In the genomic region with DNA sequence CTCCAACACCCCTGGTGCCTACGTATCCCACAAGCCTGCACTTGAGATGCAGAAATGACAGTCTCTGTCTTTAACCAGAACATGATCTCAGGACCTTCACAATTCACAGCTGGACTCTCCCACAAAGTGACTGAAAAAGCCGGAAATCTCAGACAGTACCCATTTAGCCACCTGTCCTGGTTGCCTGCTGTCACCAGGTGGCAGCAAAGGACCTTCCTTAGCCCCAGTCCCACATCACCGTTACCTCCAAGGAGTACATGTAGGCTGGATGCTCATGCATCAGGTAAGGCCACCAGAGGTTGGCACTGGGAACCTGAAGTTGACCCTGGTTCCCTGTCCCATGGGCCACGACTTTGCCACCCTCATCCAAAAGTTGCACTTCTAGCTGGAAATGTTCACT, we compare ENCODE assay signal across 8 mouse cellular contexts. TPM values are rescaled to one million over a fixed set of nuclear protein-coding genes. Genes with fewer than 3 reads are reported as not detected.
A peak's percentile ranks its signal among the peaks of the same experiment; 100 is the strongest.
DNase-seq lines count a peak whose midpoint lies in the region; ATAC-seq and TF ChIP-seq lines count a peak whose summit lies in the region.
"Had no signal": no experiment of that assay in that cellular context is flagged by ENCODE, and none has a peak within 500 bp of the region (broad histone marks: within the 10 kb centered on the region; RNA-seq: fewer than 3 reads in every experiment).

No protein-coding gene starts in this region.

- H3K9ac ChIP-seq in liver, embryonic 12.5 days: no peak overlapping the region
- H3K9ac ChIP-seq: heart, embryonic 13.5 days had no signal

- no peak overlapping the region for H3K4me3 ChIP-seq in liver, embryonic 12.5 days
- H3K4me3 ChIP-seq in cerebellum, adult 2 months (replicated peaks; ENCODE audit: insufficient read depth, low read depth, low read length): no peak overlapping the region
- H3K4me3 ChIP-seq: heart, embryonic 13.5 days had no signal

- ATAC-seq in liver, embryonic 12.5 days: no peak

- intact Hi-C loops in heart, postnatal 10 days (cut with DNase I): loop anchor here (1.0 to 10.0 kb wide), 2 partner anchors 39 to 856 kb away; no protein-coding TSS in a partner anchor
- intact Hi-C loops in left cerebral cortex, postnatal 36 days (cut with DNase I): no loop called here

- peak; percentile 96 for TF ChIP-seq CTCF in cerebellum, adult 2 months (IDR thresholded peaks at IDR 0.05; ENCODE audit: borderline replicate concordance, insufficient read depth, low read depth, low read length)

- H3K36me3 ChIP-seq in liver, embryonic 12.5 days: peaks cover 57% of the 10 kb centered on the region

- peak; percentile 68 for DNase-seq in liver
- peak; percentile 34 for DNase-seq in Muller cell, postnatal 12 days (ENCODE audit: inconsistent ontology term)
- peak; percentile 58 to 64 for DNase-seq in cerebellum, adult 2 months
- DNase-seq in heart, postnatal 10 days: peak; percentile 67 to 71
- DNase-seq in left cerebral cortex, postnatal 36 days (ENCODE audit: low spot score in 2 of 2): peak; percentile 37 to 39
- peak; percentile 77 for DNase-seq in retina, embryonic 14.5 days (ENCODE audit: low spot score)

- WGBS in liver, embryonic 12.5 days (ENCODE audit: insufficient replicate concordance): 56% methylated on average over 4 of the region's 4 CpGs
- 26% methylated on average over 4 of the region's 4 CpGs for WGBS in cerebellum, adult 2 months

- H3K9me3 ChIP-seq in liver, embryonic 12.5 days (replicated peaks): no peaks in the 10 kb centered on the region

- no peaks in the 10 kb centered on the region for H3K27me3 ChIP-seq in liver, embryonic 12.5 days (replicated peaks)
- no peaks in the 10 kb centered on the region for H3K27me3 ChIP-seq in cerebellum, adult 2 months (ENCODE audit: control insufficient read depth, insufficient read depth, low read length)
- H3K27me3 ChIP-seq: heart, embryonic 13.5 days had no signal

- no peak for TF ChIP-seq POLR2A in cerebellum, adult 2 months (IDR thresholded peaks at IDR 0.05; ENCODE audit: borderline replicate concordance, insufficient read depth, low read length)

- H3K4me2 ChIP-seq in liver, embryonic 12.5 days: no peak overlapping the region
- H3K4me2 ChIP-seq: heart, embryonic 13.5 days had no signal

- H3K4me1 ChIP-seq in liver, embryonic 12.5 days: peaks cover 38% of the 10 kb centered on the region
- no peaks in the 10 kb centered on the region for H3K4me1 ChIP-seq in cerebellum, adult 2 months (ENCODE audit: control insufficient read depth, insufficient read depth, low read length)

- H3K27ac ChIP-seq in liver, embryonic 12.5 days: no peak overlapping the region
- no peak overlapping the region for H3K27ac ChIP-seq in cerebellum, adult 2 months (ENCODE audit: insufficient read depth, low read length)
- H3K27ac ChIP-seq: heart, embryonic 13.5 days had no signal

RNA-seq across cellular contexts. Expression of a gene that starts 3.8 kb away (rescaled TPM):
- polyA plus RNA-seq in liver, embryonic 12.5 days (2016; fragmentation: Nextera tagmentation; extraction: Ambion mirVana): 44.8 and 49.1 TPM in 2 replicates
- 18.9 and 19.3 TPM in 2 replicates for polyA plus RNA-seq in cerebellum, adult 2 months (2012; rRNA removed)
- 10 to 100 TPM; 24.5 to 25.4 TPM for total RNA-seq in heart, postnatal 10 days (2021)
- 10 to 100 TPM; 10.5 to 11.8 TPM for total RNA-seq in left cerebral cortex, postnatal 36 days (2021)

RNA-seq across cellular contexts. Expression of a gene that starts 29.9 kb away (rescaled TPM):
- 39.1 and 41.1 TPM in 2 replicates for polyA plus RNA-seq in liver, embryonic 12.5 days (2016; fragmentation: Nextera tagmentation; extraction: Ambion mirVana)
- polyA plus RNA-seq in cerebellum, adult 2 months (2012; rRNA removed): 27.0 and 28.7 TPM in 2 replicates
- 10 to 100 TPM in 1 of 2 experiments, 1 to 10 TPM in 1; 9.6 to 10.0 TPM for total RNA-seq in heart, postnatal 10 days (2021)
- total RNA-seq in left cerebral cortex, postnatal 36 days (2021): 10 to 100 TPM; 17.7 to 19.9 TPM

RNA-seq across cellular contexts. Expression of a gene that starts 30.0 kb away (rescaled TPM):
- polyA plus RNA-seq in liver, embryonic 12.5 days (2016; fragmentation: Nextera tagmentation; extraction: Ambion mirVana): 33.9 and 34.7 TPM in 2 replicates
- polyA plus RNA-seq in cerebellum, adult 2 months (2012; rRNA removed): 34.9 and 38.9 TPM in 2 replicates
- 10 to 100 TPM; 14.9 to 15.1 TPM for total RNA-seq in heart, postnatal 10 days (2021)
- 10 to 100 TPM; 33.9 to 36.6 TPM for total RNA-seq in left cerebral cortex, postnatal 36 days (2021)

RNA-seq across cellular contexts. Expression of a gene that starts 57.3 kb away (rescaled TPM):
- 29.8 and 31.2 TPM in 2 replicates for polyA plus RNA-seq in liver, embryonic 12.5 days (2016; fragmentation: Nextera tagmentation; extraction: Ambion mirVana)
- polyA plus RNA-seq in cerebellum, adult 2 months (2012; rRNA removed): 29.4 and 32.4 TPM in 2 replicates
- 10 to 100 TPM; 18.5 to 19.9 TPM for total RNA-seq in heart, postnatal 10 days (2021)
- total RNA-seq in left cerebral cortex, postnatal 36 days (2021): 10 to 100 TPM; 45.5 to 45.8 TPM
